Mouse (Mus musculus) MEL (cell line): ENCODE results near the gene Lyrm1.

ENCODE experiments used
- BHLHE40 ChIP-seq: IDR thresholded peaks from 2 replicates; pipeline ENCODE4 v1.6.1; 2012; ENCODE audit warnings: low read depth, mild to moderate bottlenecking, inconsistent platforms, low read length, improper control_type of control experiment, borderline replicate concordance
- CHD2 ChIP-seq: IDR thresholded peaks from 2 replicates; pipeline ENCODE4 v1.6.1; 2011; ENCODE audit warnings: low read length, improper control_type of control experiment
- CTCF ChIP-seq, 3 experiments: IDR thresholded peaks in 2 of 3; conservative IDR thresholded peaks in 1 of 3; 2 replicates each; pipeline ENCODE4 v1.5.1; 2011 to 2012; ENCODE audit warnings: low read length in 3 of 3, low read depth in 2 of 3, mild to moderate bottlenecking in 2 of 3, improper control_type of control experiment in 1 of 3, inconsistent platforms in 1 of 3, mixed read lengths in 1 of 3, moderate library complexity in 1 of 3; ENCODE audit not compliant: control insufficient read depth in 1 of 3, insufficient read depth in 1 of 3, poor library complexity in 1 of 3, severe bottlenecking in 1 of 3
- E2F4 ChIP-seq: IDR thresholded peaks from 2 replicates; pipeline ENCODE4 v1.6.1; 2011; ENCODE audit warnings: low read depth, low read length, improper control_type of control experiment, borderline replicate concordance
- EP300 ChIP-seq, 2 experiments: IDR thresholded peaks; 2 replicates each; pipeline ENCODE4 v1.6.1; 2011; ENCODE audit warnings: improper control_type of control experiment in 2 of 2, low read length in 2 of 2, low read depth in 1 of 2, mild to moderate bottlenecking in 1 of 2
- GATA1 ChIP-seq: IDR thresholded peaks from 2 replicates; pipeline ENCODE4 v1.6.1; 2011; ENCODE audit warnings: low read depth, low read length, improper control_type of control experiment
- MAZ ChIP-seq: IDR thresholded peaks from 2 replicates; pipeline ENCODE4 v1.6.1; 2012; ENCODE audit warnings: low read depth, mild to moderate bottlenecking, inconsistent platforms, low read length, improper control_type of control experiment
- NRF1 ChIP-seq: IDR thresholded peaks from 2 replicates; pipeline ENCODE4 v1.6.1; 2014; ENCODE audit warnings: low read depth, mild to moderate bottlenecking, inconsistent platforms, low read length, improper control_type of control experiment, moderate library complexity; ENCODE audit not compliant: poor library complexity, insufficient read depth, severe bottlenecking
- POLR2A ChIP-seq, 2 experiments: IDR thresholded peaks; 2 replicates each; pipeline ENCODE4 v1.6.1; 2011 to 2012; ENCODE audit warnings: low read length in 2 of 2, mild to moderate bottlenecking in 2 of 2, control low read depth in 1 of 2, improper control_type of control experiment in 1 of 2, low read depth in 1 of 2, moderate library complexity in 1 of 2; ENCODE audit not compliant: control insufficient read depth in 1 of 2, insufficient read depth in 1 of 2, poor library complexity in 1 of 2
- POLR2AphosphoS2 ChIP-seq: IDR thresholded peaks from 2 replicates; pipeline ENCODE4 v1.6.1; 2011; ENCODE audit warnings: low read length, improper control_type of control experiment
- POLR2AphosphoS5 ChIP-seq: IDR thresholded peaks from 2 replicates; pipeline ENCODE4 v1.6.1; 2012; ENCODE audit warnings: low read depth, borderline replicate concordance, mild to moderate bottlenecking, inconsistent platforms, low read length, moderate library complexity, mixed read lengths
- USF1 ChIP-seq: IDR thresholded peaks from 2 replicates; pipeline ENCODE4 v1.6.1; 2014; ENCODE audit warnings: low read depth, mild to moderate bottlenecking, inconsistent platforms, low read length, improper control_type of control experiment, moderate library complexity
- ZC3H11A ChIP-seq: IDR thresholded peaks from 2 replicates; pipeline ENCODE4 v1.6.1; 2012; ENCODE audit warnings: low read depth, mild to moderate bottlenecking, inconsistent platforms, low read length, improper control_type of control experiment

- no peak for TF ChIP-seq CTCF (IDR thresholded peaks at IDR 0.05 in 2 of 3, conservative IDR thresholded peaks at IDR 0.05 in 1 of 3; ENCODE audit: control insufficient read depth in 1 of 3, insufficient read depth in 1 of 3, low read depth in 2 of 3, low read length in 3 of 3, poor library complexity in 1 of 3, severe bottlenecking in 1 of 3)
- TF ChIP-seq ZC3H11A = no peak
- no peak for TF ChIP-seq NRF1
- no peak for TF ChIP-seq POLR2A (IDR thresholded peaks at IDR 0.05; ENCODE audit: control insufficient read depth in 1 of 2, insufficient read depth in 1 of 2, low read depth in 1 of 2, low read length in 2 of 2, poor library complexity in 1 of 2)
- TF ChIP-seq EP300 (IDR thresholded peaks at IDR 0.05; ENCODE audit: low read depth in 1 of 2, low read length in 2 of 2) = no peak
- no peak for TF ChIP-seq E2F4
- no peak for TF ChIP-seq POLR2AphosphoS2
- TF ChIP-seq MAZ = no peak
- TF ChIP-seq GATA1 = no peak
- TF ChIP-seq USF1 = no peak
- TF ChIP-seq BHLHE40 = no peak
- TF ChIP-seq POLR2AphosphoS5 = no peak
- no peak for TF ChIP-seq CHD2
Observed at GRCm38 (mm10) chr7:119860971-119861334, 34.7 kb upstream of the Lyrm1 start.
